Mouse (Mus musculus) heart, postnatal 14 days (tissue): ENCODE data around the gene Phyhipl. TPM values are rescaled to one million over a fixed set of nuclear protein-coding genes. Genes with fewer than 3 reads are reported as not detected.

Experiments used
- DNase-seq, 2 experiments: peaks; one replicate each; pipeline ENCODE4 v3.0.0; 2021 to 2022
- intact Hi-C: fragments of 180-260 bp; cut with DNase I; formaldehyde crosslinking; loops from one replicate; pipeline ENCODE4 v1.15.1; 2025
- long read RNA-seq, 2 experiments: library from polyadenylated mRNA; stranded (forward); transcript quantifications; one replicate each; pipeline ENCODE4 v2.0.0; 2021
- total RNA-seq, 2 experiments: library from RNA; stranded (reverse); gene quantifications; 2 replicates each; pipeline ENCODE4 v1.2.3; 2021

Phyhipl gene
- not detected for total RNA-seq
- long read RNA-seq, experiment 1 = 0 reads
- long read RNA-seq, experiment 2 = 0 reads

- DNase-seq = no peak
- intact Hi-C loops = no loop called here
Observed at GRCm38 (mm10) chr10:70655828-70656227, at the start of gene Phyhipl. TSS of gene Phyhipl (minus strand) at chr10:70655965.

- no peak for DNase-seq
- intact Hi-C loops = no loop called here
Observed at GRCm38 (mm10) chr10:70703211-70703610, 47.4 kb upstream of the Phyhipl start.

GRCm38 (mm10) chr10:70699581-70699980 lies 43.8 kb upstream of the Phyhipl start:
- intact Hi-C loops = no loop called here
- no peak for DNase-seq

DNA sequence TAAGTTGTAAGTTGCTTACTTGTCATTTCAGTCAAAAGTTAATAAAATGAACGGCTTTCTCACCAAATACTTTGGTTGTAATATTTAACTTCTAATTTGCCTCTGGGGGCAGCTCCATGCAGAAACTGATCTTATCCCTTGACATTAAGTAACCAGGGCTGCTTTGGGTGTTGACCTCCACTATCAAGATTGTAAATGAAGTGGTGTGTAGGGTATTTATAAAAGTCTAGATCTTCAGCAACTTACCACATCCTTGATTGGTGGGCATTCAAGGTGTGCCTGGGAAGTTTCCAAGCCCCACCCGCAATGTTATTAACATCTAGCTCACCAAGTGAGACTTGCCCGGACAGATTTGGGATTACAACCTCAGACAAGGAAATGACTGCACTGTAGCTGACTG lies 42.2 kb upstream of the Phyhipl start:
- intact Hi-C loops = no loop called here
- DNase-seq = no peak

GRCm38 (mm10) chr10:70696748-70697585 lies 41.2 kb upstream of the Phyhipl start:
- intact Hi-C loops = no loop called here
- peak in 1 of 2 experiments; percentile 18 for DNase-seq

- no peak for DNase-seq
- intact Hi-C loops = no loop called here
Observed at GRCm38 (mm10) chr10:70689346-70689745, 33.6 kb upstream of the Phyhipl start.

GRCm38 (mm10) chr10:70688881-70689280 lies 33.1 kb upstream of the Phyhipl start:
- DNase-seq = peak; percentile 7 to 16
- intact Hi-C loops = no loop called here

GRCm38 (mm10) chr10:70686941-70687703 lies 31.4 kb upstream of the Phyhipl start:
- intact Hi-C loops = no loop called here
- no peak for DNase-seq

DNA sequence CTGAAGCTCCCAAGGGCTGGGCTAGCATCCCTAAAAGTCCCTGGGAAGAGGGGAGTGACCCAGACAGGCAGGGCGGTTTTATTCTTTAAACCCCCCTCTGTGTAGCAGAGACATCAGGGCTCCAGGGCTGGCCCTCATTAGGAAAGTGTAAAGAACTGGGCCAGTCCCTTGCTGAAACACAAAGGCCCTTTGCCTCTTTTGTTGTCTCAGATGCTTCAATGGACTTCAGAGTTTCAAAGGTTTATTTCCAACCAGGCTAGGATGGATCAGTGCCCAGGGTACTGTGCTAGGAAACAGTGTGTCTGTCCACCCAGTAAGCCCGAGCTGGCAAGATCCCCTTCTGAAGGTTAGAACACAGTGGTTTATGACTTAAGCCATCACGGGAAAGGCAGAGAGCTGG lies 30.7 kb upstream of the Phyhipl start:
- no peak for DNase-seq
- intact Hi-C loops = no loop called here

- DNase-seq = no peak
- intact Hi-C loops = no loop called here
Observed at GRCm38 (mm10) chr10:70683508-70683907, 27.7 kb upstream of the Phyhipl start.

- DNase-seq = no peak
- intact Hi-C loops = no loop called here
Observed at GRCm38 (mm10) chr10:70677946-70678345, 22.2 kb upstream of the Phyhipl start.

GRCm38 (mm10) chr10:70656272-70656671 lies 507 bp upstream of the Phyhipl start:
- no peak for DNase-seq
- intact Hi-C loops = no loop called here

GRCm38 (mm10) chr10:70654655-70655054 lies 1.1 kb downstream of the Phyhipl start:
- intact Hi-C loops = no loop called here
- DNase-seq = no peak

- no peak for DNase-seq
- intact Hi-C loops = no loop called here
Observed at GRCm38 (mm10) chr10:70654139-70654538, 1.6 kb downstream of the Phyhipl start.

DNA sequence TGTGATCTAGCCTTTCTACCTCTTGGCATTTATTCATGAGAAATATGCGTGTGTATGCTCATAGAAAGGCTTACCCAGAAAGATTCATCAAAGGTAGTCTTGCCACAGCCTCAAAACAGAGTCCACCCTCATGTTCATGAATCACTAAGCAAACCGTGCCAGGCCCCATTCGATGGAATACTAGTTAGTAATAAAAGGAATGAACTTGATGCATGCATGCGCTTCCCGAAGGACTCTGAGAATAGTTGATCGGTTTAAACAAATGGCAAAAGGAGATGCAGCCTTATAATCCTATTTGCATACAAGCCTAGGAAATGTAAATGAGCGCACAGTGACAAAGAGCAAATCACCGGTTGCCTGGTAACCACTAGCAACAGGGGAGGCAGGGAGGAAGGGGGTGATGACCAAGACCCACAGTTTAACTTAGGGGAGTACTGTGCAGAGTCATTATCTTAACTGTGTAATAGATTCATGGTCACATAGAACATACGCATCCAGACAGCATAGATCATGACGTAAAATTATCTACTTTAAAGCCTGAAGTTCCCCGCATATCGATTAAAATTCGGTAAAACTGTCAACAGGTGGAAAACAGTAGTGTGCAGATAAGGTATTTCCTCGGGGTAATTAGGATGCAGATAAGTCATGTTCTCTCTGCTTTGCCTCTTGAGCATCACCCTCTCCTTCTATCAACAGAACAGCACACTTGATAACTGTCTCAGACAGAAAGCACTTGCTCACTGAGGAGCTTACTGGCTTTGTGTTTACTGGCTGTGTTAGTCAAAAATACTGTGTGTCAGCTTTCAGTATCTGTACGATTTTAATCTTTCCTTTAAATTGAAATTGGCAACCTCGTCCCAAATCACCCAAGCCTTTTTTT lies 3.8 kb downstream of the Phyhipl start:
- intact Hi-C loops = no loop called here
- no peak for DNase-seq

DNA sequence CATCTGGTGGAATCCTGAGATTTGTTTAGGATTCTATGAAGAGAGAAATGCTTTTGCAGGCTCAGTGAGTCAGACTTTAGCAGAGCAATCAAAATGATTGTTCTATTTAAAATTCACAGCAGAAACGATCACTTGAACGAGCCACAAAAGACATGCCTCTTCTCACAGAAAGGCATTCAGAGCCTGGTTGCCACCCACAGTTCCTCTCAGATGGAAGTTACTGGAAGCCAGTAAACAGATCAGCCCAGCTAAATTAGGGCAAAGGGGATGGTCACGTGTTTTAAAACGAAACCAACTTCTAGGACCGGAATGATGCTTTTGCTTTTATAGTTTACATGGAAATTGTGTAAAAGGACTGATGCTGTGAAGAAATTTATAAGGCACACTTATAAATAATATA lies 6.9 kb downstream of the Phyhipl start:
- no peak for DNase-seq
- intact Hi-C loops = no loop called here

- intact Hi-C loops = no loop called here
- no peak for DNase-seq
Observed at GRCm38 (mm10) chr10:70643131-70643530, 12.6 kb downstream of the Phyhipl start.

DNA sequence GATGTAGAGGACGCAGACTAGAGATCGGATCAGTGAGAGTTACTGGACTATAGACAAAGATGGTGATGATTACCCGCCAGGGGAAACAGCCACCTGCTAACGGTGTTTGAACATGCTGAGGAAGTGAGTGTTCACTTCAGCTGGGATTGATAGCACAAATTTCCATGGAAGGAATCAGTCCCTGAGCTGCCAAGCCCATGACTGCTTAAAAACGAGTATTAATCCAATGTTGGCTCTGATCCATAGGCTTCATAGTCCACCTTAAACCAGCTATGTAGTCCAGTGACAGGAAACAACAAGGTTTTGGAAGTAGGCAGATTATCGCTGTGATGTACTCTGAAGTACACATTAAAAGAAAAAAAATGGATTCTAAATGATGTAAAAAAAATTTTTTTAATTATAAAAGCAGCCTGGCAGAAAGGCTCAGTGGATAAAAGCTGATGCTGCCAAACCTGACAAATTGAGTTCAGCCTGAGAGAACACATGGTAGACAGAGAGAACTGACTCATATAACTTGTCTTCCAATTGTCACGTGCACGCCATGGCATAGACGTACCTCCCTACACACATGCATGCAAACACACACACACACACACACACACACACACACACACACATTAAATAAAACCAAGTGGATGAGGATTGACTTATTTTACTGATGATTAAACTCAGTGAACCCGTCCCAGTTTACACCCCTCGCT lies 14.7 kb downstream of the Phyhipl start:
- no peak for DNase-seq
- intact Hi-C loops = no loop called here

GRCm38 (mm10) chr10:70640075-70640737 lies 15.6 kb downstream of the Phyhipl start:
- intact Hi-C loops = no loop called here
- DNase-seq = no peak
